Mouse (Mus musculus) heart, adult 18-20 months (tissue): Measurements from ENCODE around the gene Kif17. TPM values are rescaled to one million over a fixed set of nuclear protein-coding genes. Genes with fewer than 3 reads are reported as not detected.

ENCODE experiments used
- DNase-seq, 2 experiments: peaks; one replicate each; pipeline ENCODE4 v3.0.0; 2021 to 2022; ENCODE audit warnings: mixed read lengths in 1 of 2
- total RNA-seq, 2 experiments: library from RNA; stranded (reverse); gene quantifications; 2 replicates each; pipeline ENCODE4 v1.2.3; 2021

The Kif17 gene
- total RNA-seq, 2 experiments from 2014 or later, result 0.17 to 0.26 TPM

GRCm38 (mm10) chr4:138259482-138259881, 9.2 kb downstream of the Kif17 start:
- no peak for DNase-seq

- peak; percentile 86 to 90 for DNase-seq
Measured at GRCm38 (mm10) chr4:138261843-138262681, 11.8 kb downstream of the Kif17 start.

GRCm38 (mm10) chr4:138267869-138268268, 17.6 kb downstream of the Kif17 start:
- no peak for DNase-seq

- peak; percentile 26 to 57 for DNase-seq
Measured at GRCm38 (mm10) chr4:138272011-138272997, 22.1 kb downstream of the Kif17 start.

- no peak for DNase-seq
Measured at GRCm38 (mm10) chr4:138278346-138278745, 28.1 kb downstream of the Kif17 start.

- DNase-seq, result peak; percentile 60 to 65
Measured at GRCm38 (mm10) chr4:138282834-138283233, 32.6 kb downstream of the Kif17 start.

- DNase-seq, result no peak
Measured at GRCm38 (mm10) chr4:138286411-138286810, 36.2 kb downstream of the Kif17 start.

GRCm38 (mm10) chr4:138288691-138289090, 38.5 kb downstream of the Kif17 start:
- no peak for DNase-seq

- DNase-seq, result no peak
Measured at GRCm38 (mm10) chr4:138292028-138292427, 41.8 kb downstream of the Kif17 start.

- no peak for DNase-seq
Measured at GRCm38 (mm10) chr4:138293261-138293948, 43.2 kb downstream of the Kif17 start.

- DNase-seq, result no peak
Measured at GRCm38 (mm10) chr4:138293949-138294550, 43.8 kb downstream of the Kif17 start.

GRCm38 (mm10) chr4:138301271-138301780, 51.1 kb downstream of the Kif17 start:
- peak; percentile 51 to 60 for DNase-seq

GRCm38 (mm10) chr4:138303011-138303410, 52.8 kb downstream of the Kif17 start:
- no peak for DNase-seq

- DNase-seq, result peak in 1 of 2 experiments; percentile 14
Measured at GRCm38 (mm10) chr4:138303742-138304141, 53.5 kb downstream of the Kif17 start.

GRCm38 (mm10) chr4:138304340-138305104, 54.3 kb downstream of the Kif17 start, which contains the start of gene Ddost:
TSS of gene Ddost (plus strand) at chr4:138304730.
- peak; percentile 98 to 99 for DNase-seq

- no peak for DNase-seq
Measured at GRCm38 (mm10) chr4:138307025-138307424, 56.8 kb downstream of the Kif17 start.

GRCm38 (mm10) chr4:138307739-138308138, 57.5 kb downstream of the Kif17 start:
- no peak for DNase-seq

- DNase-seq, result no peak
Measured at GRCm38 (mm10) chr4:138310311-138310910, 60.2 kb downstream of the Kif17 start.

- peak; percentile 28 to 65 for DNase-seq
Measured at GRCm38 (mm10) chr4:138311595-138311994, 61.4 kb downstream of the Kif17 start.

GRCm38 (mm10) chr4:138312105-138312504, 61.9 kb downstream of the Kif17 start:
- DNase-seq, result no peak
